Mouse (Mus musculus) heart, embryonic 14.5 days (tissue): Measurements from ENCODE around the gene Gng3. TPM values are rescaled to one million over a fixed set of nuclear protein-coding genes. Genes with fewer than 3 reads are reported as not detected.

Experiments used
- ATAC-seq: fragments of 200-750 bp; cut with Nextera tagmentation; 2 replicates; pipeline ENCODE4 v1.8.0; 2017; ENCODE audit warnings: low read depth, moderate TSS enrichment; ENCODE audit not compliant: insufficient number of reproducible peaks, insufficient read depth, low FRiP score
- H3K27ac ChIP-seq, 2 experiments: fragments of 200-500 bp in 1 of 2; fragments of 300-500 bp in 1 of 2; sonication (generic) in 1 of 2; replicated peaks in 1 of 2; 2 replicates each; pipeline ENCODE4 v1.5.1; 2012 to 2014; ENCODE audit warnings: low read depth in 2 of 2, low read length in 2 of 2, control low read depth in 1 of 2, mild to moderate bottlenecking in 1 of 2, mixed read lengths in 1 of 2; ENCODE audit not compliant: control insufficient read depth in 1 of 2, insufficient read depth in 1 of 2
- H3K27me3 ChIP-seq: fragments of 300-500 bp; sonication (generic); 2 replicates; pipeline ENCODE4 v1.6.1; 2014; ENCODE audit warnings: mild to moderate bottlenecking, low read length, control low read depth; ENCODE audit not compliant: control insufficient read depth, insufficient read depth
- H3K36me3 ChIP-seq: fragments of 300-500 bp; sonication (generic); 2 replicates; pipeline ENCODE4 v1.6.1; 2014; ENCODE audit warnings: mild to moderate bottlenecking, control low read depth, low read length, mixed read lengths; ENCODE audit not compliant: control insufficient read depth, insufficient read depth
- H3K4me1 ChIP-seq, 2 experiments: fragments of 200-500 bp in 1 of 2; fragments of 300-500 bp in 1 of 2; sonication (generic) in 1 of 2; 2 replicates each; pipeline ENCODE4 v1.6.1; 2012 to 2014; ENCODE audit warnings: low read length in 2 of 2, control low read depth in 1 of 2, mixed read lengths in 1 of 2; ENCODE audit not compliant: control insufficient read depth in 2 of 2, insufficient read depth in 2 of 2
- H3K4me2 ChIP-seq: fragments of 300-500 bp; sonication (generic); 2 replicates; pipeline ENCODE4 v1.6.1; 2014; ENCODE audit warnings: mild to moderate bottlenecking, low read length
- H3K4me3 ChIP-seq, 2 experiments: fragments of 200-500 bp in 1 of 2; fragments of 300-500 bp in 1 of 2; sonication (generic) in 1 of 2; 2 replicates each; pipeline ENCODE4 v1.5.1; 2012 to 2014; ENCODE audit warnings: low read length in 2 of 2, mild to moderate bottlenecking in 2 of 2, control low read depth in 1 of 2, low read depth in 1 of 2, moderate library complexity in 1 of 2; ENCODE audit not compliant: control insufficient read depth in 1 of 2, insufficient read depth in 1 of 2
- H3K9ac ChIP-seq: fragments of 300-500 bp; sonication (generic); 2 replicates; pipeline ENCODE4 v1.6.1; 2014; ENCODE audit warnings: mild to moderate bottlenecking, low read length
- H3K9me3 ChIP-seq: fragments of 300-500 bp; sonication (generic); 2 replicates; pipeline ENCODE4 v1.6.1; 2016; ENCODE audit warnings: low read length, control low read depth; ENCODE audit not compliant: control insufficient read depth
- WGBS: fragments of 180-500 bp; shearing (Covaris S2); extraction: QIAGEN DNeasy Blood & Tissue Kit; methylation state at CpG from one replicate; pipeline ENCODE4 v1.1.7; 2014; 5-methylcytosine and 5-hydroxymethylcytosine counted together
- polyA plus RNA-seq: library from polyadenylated mRNA; unstranded; fragments of >200 nt; fragmentation: Nextera tagmentation; extraction: Ambion mirVana; gene quantifications from 2 replicates; pipeline ENCODE4 v1.2.1, GENCODE M21; 2014

The Gng3 gene
- polyA plus RNA-seq, 1 experiment from 2014 or later: 2.3 TPM

GRCm38 (mm10) chr19:8831262-8831661 lies 7.7 kb downstream of the Gng3 start:
- H3K4me2 ChIP-seq: no peak overlapping the region
- no peak overlapping the region for H3K4me3 ChIP-seq
- ATAC-seq: no peak
- H3K36me3 ChIP-seq: peaks cover 99% of the 10 kb centered on the region
- no peaks in the 10 kb centered on the region for H3K9me3 ChIP-seq
- H3K27me3 ChIP-seq: no peaks in the 10 kb centered on the region
- H3K9ac ChIP-seq: no peak overlapping the region
- H3K4me1 ChIP-seq: no peaks in the 10 kb centered on the region
- no peak overlapping the region for H3K27ac ChIP-seq
- WGBS: 76% methylated on average over 11 of the region's 11 CpGs

- no peak overlapping the region for H3K9ac ChIP-seq
- WGBS: 95% methylated on average over 8 of the region's 8 CpGs
- ATAC-seq: no peak
These were observed 8.3 kb downstream of the Gng3 start for GRCm38 (mm10) chr19:8830664-8831063.

DNA sequence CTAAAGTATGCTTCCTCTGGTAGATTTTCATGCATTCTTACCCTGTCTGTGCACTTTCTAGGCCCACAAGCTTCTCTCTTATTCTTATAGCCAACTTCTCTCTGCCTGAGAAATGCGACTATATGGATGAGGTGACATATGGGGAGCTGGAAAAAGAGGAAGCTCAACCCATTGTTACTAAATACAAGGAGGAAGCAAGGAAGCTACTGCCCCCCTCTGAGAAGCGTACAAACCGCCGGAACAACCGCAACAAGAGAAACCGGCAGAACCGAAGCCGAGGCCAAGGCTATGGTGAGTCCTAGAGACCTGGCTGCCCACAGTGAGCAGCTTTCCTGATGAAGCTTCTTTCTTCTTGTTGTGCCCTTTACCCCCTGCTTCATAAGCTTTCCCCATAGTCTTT lies 9.3 kb downstream of the Gng3 start, which contains the start of gene AC129217.1:
TSS of gene AC129217.1 (plus strand) at position 114 of the 400 bp plus-strand sequence.
- no peak within 1 kb of the TSS for H3K4me3 ChIP-seq
- 87% methylated on average over 8 of the region's 8 CpGs for WGBS
- no peaks in the 10 kb centered on the region for H3K27me3 ChIP-seq
- ATAC-seq: no peak
- no peak within 1 kb of the TSS for H3K27ac ChIP-seq
- no peaks in the 10 kb centered on the region for H3K9me3 ChIP-seq
- no peak within 1 kb of the TSS for H3K9ac ChIP-seq
- no peak within 1 kb of the TSS for H3K4me2 ChIP-seq
- H3K4me1 ChIP-seq: no peaks in the 10 kb centered on the region
- H3K36me3 ChIP-seq: peaks cover 100% of the 10 kb centered on the region

More at GRCm38 (mm10) chr19:8830664-8831063, 8.3 kb downstream of the Gng3 start:
- no peak overlapping the region for H3K4me3 ChIP-seq
- H3K4me2 ChIP-seq: no peak overlapping the region
- peaks cover 99% of the 10 kb centered on the region for H3K36me3 ChIP-seq
- H3K4me1 ChIP-seq: no peaks in the 10 kb centered on the region
- no peaks in the 10 kb centered on the region for H3K9me3 ChIP-seq
- H3K27me3 ChIP-seq: no peaks in the 10 kb centered on the region
- H3K27ac ChIP-seq: no peak overlapping the region

DNA sequence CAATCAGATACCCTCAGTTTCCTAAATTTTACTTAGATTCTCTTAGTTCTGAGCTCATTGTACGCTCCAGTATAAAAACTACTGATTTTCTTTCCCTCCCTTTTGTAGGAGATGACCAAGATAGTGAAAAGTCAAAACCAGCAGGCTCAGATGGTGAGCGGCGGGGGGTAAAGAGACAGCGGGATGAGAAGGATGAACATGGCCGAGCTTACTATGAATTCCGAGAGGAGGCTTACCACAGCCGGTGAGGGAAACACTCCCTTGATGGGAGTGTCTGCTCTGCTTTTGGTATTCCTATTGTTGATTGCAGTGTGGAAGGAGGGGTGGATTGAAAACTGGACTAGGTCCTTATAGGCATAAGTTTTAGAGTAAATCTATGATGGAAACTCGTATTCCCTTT lies 16.3 kb downstream of the Gng3 start:
- Histone ChIP-seq H3K4me2 (peak overlapping the region; percentile 97), H3K9me3 (no peaks in the 10 kb centered on the region), H3K4me1 (peaks cover 4 to 21% of the 10 kb centered on the region in 2 experiments; a peak in 3 of 4 replicates), H3K27me3 (no peaks in the 10 kb centered on the region), H3K4me3 (peak overlapping the region; percentile 20 to 96), H3K27ac (no peak overlapping the region), H3K9ac (peak overlapping the region; percentile 98; the same call in 1 of the 2 replicates), H3K36me3 (peaks cover 55% of the 10 kb centered on the region)
- ATAC-seq: no peak
- WGBS: 69% methylated on average over 8 of the region's 8 CpGs

- no peaks in the 10 kb centered on the region for H3K9me3 ChIP-seq
- H3K4me1 ChIP-seq: peaks cover 7 to 34% of the 10 kb centered on the region in 2 experiments
- peak overlapping the region; percentile 90 to 96 for H3K4me3 ChIP-seq
- WGBS: under 1% methylated on average over 7 of the region's 7 CpGs
- H3K27me3 ChIP-seq: no peaks in the 10 kb centered on the region
- peak overlapping the region; percentile 98 to 100; a peak in 2 of 4 replicates for H3K27ac ChIP-seq
- ATAC-seq: no peak
- peaks cover 47% of the 10 kb centered on the region for H3K36me3 ChIP-seq
- peak overlapping the region; percentile 98 for H3K9ac ChIP-seq
- peak overlapping the region; percentile 97 for H3K4me2 ChIP-seq
These were observed 17.8 kb downstream of the Gng3 start for GRCm38 (mm10) chr19:8821146-8821545.

DNA sequence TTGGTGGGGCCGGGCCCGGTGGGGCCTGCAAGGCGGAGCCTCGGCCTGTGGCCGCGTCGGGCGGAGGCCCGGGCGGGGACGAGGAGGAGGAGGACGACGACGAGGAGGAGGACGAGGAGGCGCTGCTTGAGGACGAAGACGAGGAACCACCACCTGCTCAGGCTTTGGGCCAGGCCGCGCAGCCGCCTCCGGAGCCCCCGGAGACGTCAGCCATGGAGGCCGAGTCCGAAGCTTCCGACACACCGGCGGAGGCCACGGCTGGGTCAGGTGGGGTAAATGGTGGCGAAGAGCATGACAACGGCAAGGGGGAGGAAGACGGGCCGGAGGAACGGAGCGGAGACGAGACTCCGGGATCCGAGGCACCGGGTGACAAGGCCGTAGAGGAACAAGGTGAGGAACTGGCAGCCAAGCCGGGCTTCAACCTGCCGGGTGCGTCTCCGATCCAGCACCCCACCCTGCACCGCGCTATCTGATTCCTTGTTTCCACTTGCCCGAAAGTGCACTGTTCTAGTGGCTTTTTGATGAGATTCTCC lies 18.5 kb downstream of the Gng3 start:
- H3K27me3 ChIP-seq: no peaks in the 10 kb centered on the region
- peak overlapping the region; percentile 97 for H3K4me2 ChIP-seq
- H3K4me1 ChIP-seq: peaks cover 7 to 34% of the 10 kb centered on the region in 2 experiments
- 0 out of 2 replicates have a peak, but pooled peaks have one; percentile 7 for ATAC-seq
- H3K9me3 ChIP-seq: no peaks in the 10 kb centered on the region
- peak overlapping the region; percentile 90 to 96 for H3K4me3 ChIP-seq
- H3K9ac ChIP-seq: peak overlapping the region; percentile 98
- peaks cover 47% of the 10 kb centered on the region for H3K36me3 ChIP-seq
- H3K27ac ChIP-seq: peak overlapping the region; percentile 98 to 100
- under 1% methylated on average over 48 of the region's 48 CpGs for WGBS

GRCm38 (mm10) chr19:8819596-8820423 lies 19.2 kb downstream of the Gng3 start, which contains the start of gene Hnrnpul2:
Gene Hnrnpul2, plus strand, starts transcription at chr19:8820010.
- under 1% methylated on average over 81 of the region's 83 CpGs for WGBS
- ATAC-seq: peak; percentile 95
- H3K27me3 ChIP-seq: no peaks in the 10 kb centered on the region

More at GRCm38 (mm10) chr19:8819596-8820423, 19.2 kb downstream of the Gng3 start, which contains the start of gene Hnrnpul2:
- Histone ChIP-seq H3K36me3 (peaks cover 47% of the 10 kb centered on the region), H3K4me1 (peaks cover 7 to 34% of the 10 kb centered on the region in 2 experiments), H3K9ac (peak within 1 kb of the TSS; percentile 98), H3K9me3 (no peaks in the 10 kb centered on the region), H3K27ac (peak within 1 kb of the TSS; percentile 98 to 100), H3K4me2 (peak within 1 kb of the TSS; percentile 98), H3K4me3 (peak within 1 kb of the TSS; percentile 90 to 96)
